22 mouse cellular contexts compared by ENCODE assay signal in genomic region chr5:95948641-95949040, GRCm38 (mm10). TPM values are rescaled to one million over a fixed set of nuclear protein-coding genes. Genes with fewer than 3 reads are reported as not detected.
"Had no signal": no experiment of that assay in that cellular context is flagged by ENCODE, and none has a peak within 500 bp of the region (broad histone marks: within the 10 kb centered on the region; RNA-seq: fewer than 3 reads in every experiment).

No protein-coding gene starts in this region.

- H3K4me2 ChIP-seq: liver, embryonic 13.5 days; liver, embryonic 15.5 days; lung, embryonic 15.5 days; midbrain, embryonic 12.5 days; neural tube, embryonic 12.5 days; stomach, embryonic 15.5 days had no signal

- H3K4me3 ChIP-seq: liver, embryonic 13.5 days; liver, embryonic 15.5 days; lung, embryonic 15.5 days; megakaryocyte, embryonic 14.5 days; midbrain, embryonic 12.5 days; neural tube, embryonic 12.5 days; stomach, embryonic 15.5 days had no signal

- H3K27ac ChIP-seq: liver, embryonic 13.5 days; liver, embryonic 15.5 days; lung, embryonic 15.5 days; macrophage; midbrain, embryonic 12.5 days; neural tube, embryonic 12.5 days; stomach, embryonic 15.5 days; stomach, postnatal 0 days had no signal

- ATAC-seq: liver, postnatal 0 days; lung, postnatal 0 days had no signal

- DNase-seq: liver, embryonic 13.5 days; liver, postnatal 0 days; lung, adult 2 months; lung, postnatal 14 days; lung, postnatal 36 days; right cerebral cortex, postnatal 14 days; thymus, adult 2 months; thymus, postnatal 25 days; thymus, postnatal 4 days had no signal

- H3K27me3 ChIP-seq: liver, embryonic 13.5 days; liver, embryonic 15.5 days; lung, embryonic 15.5 days; midbrain, embryonic 12.5 days; neural tube, embryonic 12.5 days; stomach, embryonic 15.5 days had no signal

- H3K9me3 ChIP-seq: liver, embryonic 13.5 days; liver, embryonic 15.5 days; lung, embryonic 15.5 days; megakaryocyte, embryonic 14.5 days; midbrain, embryonic 12.5 days; neural tube, embryonic 12.5 days; stomach, embryonic 15.5 days had no signal

- H3K36me3 ChIP-seq: liver, embryonic 13.5 days; liver, embryonic 15.5 days; lung, embryonic 15.5 days; midbrain, embryonic 12.5 days; neural tube, embryonic 12.5 days; stomach, embryonic 15.5 days had no signal

- H3K4me1 ChIP-seq: liver, embryonic 13.5 days; liver, embryonic 15.5 days; megakaryocyte, embryonic 14.5 days; midbrain, embryonic 12.5 days; neural tube, embryonic 12.5 days; stomach, embryonic 15.5 days had no signal

- H3K9ac ChIP-seq: liver, embryonic 13.5 days; liver, embryonic 15.5 days; liver, postnatal 0 days; lung, embryonic 15.5 days; midbrain, embryonic 12.5 days; neural tube, embryonic 12.5 days; stomach, embryonic 15.5 days had no signal

RNA-seq across cellular contexts. Expression of gene Cxcl13, which starts 8.1 kb away (rescaled TPM):
- total RNA-seq: megakaryocyte progenitor cell, adult 5-6 weeks; monocyte, adult 5-6 weeks; neutrophil, adult 5-6 weeks had no signal
- polyA plus RNA-seq: macrophage; midbrain, embryonic 12.5 days; testis, adult 2 months had no signal
